Mouse (Mus musculus) forebrain, embryonic 11.5 days (tissue): ENCODE data around the gene Ctsz. TPM values are rescaled to one million over a fixed set of nuclear protein-coding genes. Genes with fewer than 3 reads are reported as not detected.

Experiments used
- ATAC-seq: fragments of 200-750 bp; cut with Nextera tagmentation; replicated peaks from 2 replicates; pipeline ENCODE4 v1.8.0; 2017; ENCODE audit warnings: moderate TSS enrichment; ENCODE audit not compliant: low FRiP score
- DNase-seq: peaks from one replicate; pipeline ENCODE4 v3.0.0-alpha.2; 2017; ENCODE audit warnings: low spot score
- H3K27ac ChIP-seq: fragments of 300-500 bp; sonication (generic); 2 replicates; pipeline ENCODE4 v1.5.1; 2014; ENCODE audit warnings: low read depth, low read length
- H3K27me3 ChIP-seq: fragments of 300-500 bp; sonication (generic); 2 replicates; pipeline ENCODE4 v1.6.1; 2014; ENCODE audit warnings: mild to moderate bottlenecking, low read length, mixed read lengths; ENCODE audit not compliant: control insufficient read depth, insufficient read depth
- H3K36me3 ChIP-seq: fragments of 300-500 bp; sonication (generic); 2 replicates; pipeline ENCODE4 v1.6.1; 2014; ENCODE audit warnings: mild to moderate bottlenecking, low read length, moderate library complexity, mixed read lengths; ENCODE audit not compliant: control insufficient read depth, insufficient read depth
- H3K4me1 ChIP-seq: fragments of 300-500 bp; sonication (generic); replicated peaks from 2 replicates; pipeline ENCODE4 v1.6.1; 2014; ENCODE audit warnings: low read length, mixed read lengths; ENCODE audit not compliant: control insufficient read depth, insufficient read depth
- H3K4me2 ChIP-seq: fragments of 300-500 bp; sonication (generic); 2 replicates; pipeline ENCODE4 v1.6.1; 2014; ENCODE audit warnings: low read depth, mild to moderate bottlenecking, low read length, moderate library complexity, mixed read lengths; ENCODE audit not compliant: severe bottlenecking
- H3K4me3 ChIP-seq: fragments of 300-500 bp; sonication (generic); 2 replicates; pipeline ENCODE4 v1.5.1; 2014; ENCODE audit warnings: low read depth, low read length
- H3K9ac ChIP-seq: fragments of 300-500 bp; sonication (generic); 2 replicates; pipeline ENCODE4 v1.6.1; 2014; ENCODE audit warnings: low read length
- H3K9me3 ChIP-seq: fragments of 300-500 bp; sonication (generic); 2 replicates; pipeline ENCODE4 v1.6.1; 2016; ENCODE audit warnings: low read length, mixed read lengths; ENCODE audit not compliant: control insufficient read depth
- WGBS: fragments of 180-500 bp; shearing (Covaris S2); extraction: QIAGEN DNeasy Blood & Tissue Kit; methylation state at CpG from one replicate; pipeline ENCODE4 v1.1.7; 2014; 5-methylcytosine and 5-hydroxymethylcytosine counted together
- polyA plus RNA-seq: library from polyadenylated mRNA; unstranded; fragments of >200 nt; fragmentation: Nextera tagmentation; extraction: Ambion mirVana; gene quantifications from 2 replicates; pipeline ENCODE4 v1.2.1, GENCODE M21; 2014

Ctsz gene
- polyA plus RNA-seq, 1 experiment from 2014 or later: 78.7 TPM

DNA sequence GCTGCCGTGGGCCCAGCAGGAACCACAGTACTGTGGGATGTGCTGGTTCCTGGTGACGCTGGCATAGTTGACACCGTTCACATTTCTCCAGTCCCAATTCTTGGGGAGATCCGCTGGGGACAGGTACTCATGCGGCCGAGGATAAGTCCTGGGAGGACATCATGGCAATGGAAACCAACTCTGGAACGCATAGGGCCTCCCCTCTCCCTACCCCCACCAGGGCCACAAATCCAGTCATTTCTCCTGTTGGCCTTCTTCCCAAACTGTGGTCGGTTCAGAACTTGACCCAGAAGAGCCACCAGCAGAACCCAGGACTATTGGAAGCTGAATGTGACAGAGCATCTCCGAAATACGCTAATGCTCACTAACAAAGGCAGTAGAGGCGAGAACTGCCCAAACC lies 658 bp downstream of the Ctsz start:
- no peaks in the 10 kb centered on the region for H3K9me3 ChIP-seq
- no peaks in the 10 kb centered on the region for H3K36me3 ChIP-seq
- no peaks in the 10 kb centered on the region for H3K27me3 ChIP-seq
- ATAC-seq: no peak; the same call in 1 of the 2 replicates
- peak overlapping the region; percentile 74 for H3K4me2 ChIP-seq
- H3K9ac ChIP-seq: peak overlapping the region; percentile 69
- DNase-seq: no peak
- H3K4me1 ChIP-seq: peaks cover 7% of the 10 kb centered on the region
- WGBS: 62% methylated on average over 11 of the region's 11 CpGs
- H3K4me3 ChIP-seq: peak overlapping the region; percentile 50
- H3K27ac ChIP-seq: no peak overlapping the region

DNA sequence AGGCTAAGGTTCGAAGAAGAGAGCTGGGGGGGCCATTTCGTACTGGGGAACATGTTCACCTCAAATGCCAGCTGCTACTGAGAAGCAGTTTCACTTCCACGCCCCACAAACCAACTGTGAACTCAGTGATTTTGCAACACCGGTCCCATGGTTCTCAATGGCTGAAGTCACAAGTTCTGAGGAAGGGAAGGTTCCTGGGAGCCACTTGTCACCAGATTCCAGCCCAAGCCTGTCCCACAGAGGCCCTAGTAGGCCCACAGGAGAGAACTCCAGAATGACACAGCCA lies 1.2 kb downstream of the Ctsz start:
- H3K27ac ChIP-seq: no peak overlapping the region
- no peaks in the 10 kb centered on the region for H3K36me3 ChIP-seq
- no peak overlapping the region for H3K4me2 ChIP-seq
- no peak overlapping the region for H3K9ac ChIP-seq
- H3K4me1 ChIP-seq: peaks cover 7% of the 10 kb centered on the region
- no peaks in the 10 kb centered on the region for H3K27me3 ChIP-seq
- DNase-seq (no peak), ATAC-seq (no peak)
- 99% methylated on average over 4 of the region's 4 CpGs for WGBS
- no peak overlapping the region for H3K4me3 ChIP-seq
- no peaks in the 10 kb centered on the region for H3K9me3 ChIP-seq

DNA sequence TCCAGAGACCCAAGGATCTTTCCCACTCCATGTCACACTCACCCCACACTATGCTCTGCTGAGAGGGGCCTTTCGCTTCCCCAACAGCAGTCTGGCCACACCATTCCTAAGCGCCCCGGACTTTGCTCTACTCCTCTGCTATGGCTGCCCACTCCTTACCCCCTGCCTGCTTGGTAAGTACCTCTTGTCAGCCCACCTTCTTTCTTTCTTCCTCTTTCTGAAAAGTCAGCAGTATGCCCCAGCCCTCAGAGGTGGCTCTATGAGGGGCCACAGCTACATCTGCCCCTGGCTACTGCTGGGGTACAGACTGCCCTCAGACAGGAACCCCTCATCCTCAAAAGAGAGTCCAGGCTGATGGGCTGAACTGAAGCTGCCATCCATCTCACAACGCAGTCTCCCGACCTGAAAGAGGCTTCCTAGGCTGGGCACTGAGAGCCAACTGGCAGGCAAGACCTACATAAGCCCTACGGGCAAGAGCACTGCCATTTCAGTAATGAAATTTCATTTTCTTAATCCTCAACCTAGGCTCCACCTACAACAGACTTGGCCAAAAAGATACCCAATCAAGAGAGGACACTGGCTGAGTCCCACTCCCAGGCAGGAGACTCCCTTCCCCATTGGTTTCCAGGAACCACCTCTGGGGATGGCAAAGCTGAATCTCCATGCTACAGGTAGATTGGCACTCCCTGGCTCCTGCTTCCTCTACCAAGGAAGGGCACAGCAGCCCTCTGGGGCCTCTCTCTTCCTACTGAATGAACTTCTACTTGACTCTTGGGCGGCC lies 1.7 kb downstream of the Ctsz start:
- peaks cover 7% of the 10 kb centered on the region for H3K4me1 ChIP-seq
- no peaks in the 10 kb centered on the region; the same call in 1 of the 2 replicates for H3K36me3 ChIP-seq
- no peak overlapping the region for H3K4me3 ChIP-seq
- no peak for ATAC-seq
- no peak overlapping the region for H3K9ac ChIP-seq
- WGBS: 94% methylated on average over 7 of the region's 7 CpGs
- no peak overlapping the region for H3K4me2 ChIP-seq
- H3K27ac ChIP-seq: no peak overlapping the region
- no peaks in the 10 kb centered on the region for H3K9me3 ChIP-seq
- H3K27me3 ChIP-seq: no peaks in the 10 kb centered on the region
- no peak for DNase-seq

DNA sequence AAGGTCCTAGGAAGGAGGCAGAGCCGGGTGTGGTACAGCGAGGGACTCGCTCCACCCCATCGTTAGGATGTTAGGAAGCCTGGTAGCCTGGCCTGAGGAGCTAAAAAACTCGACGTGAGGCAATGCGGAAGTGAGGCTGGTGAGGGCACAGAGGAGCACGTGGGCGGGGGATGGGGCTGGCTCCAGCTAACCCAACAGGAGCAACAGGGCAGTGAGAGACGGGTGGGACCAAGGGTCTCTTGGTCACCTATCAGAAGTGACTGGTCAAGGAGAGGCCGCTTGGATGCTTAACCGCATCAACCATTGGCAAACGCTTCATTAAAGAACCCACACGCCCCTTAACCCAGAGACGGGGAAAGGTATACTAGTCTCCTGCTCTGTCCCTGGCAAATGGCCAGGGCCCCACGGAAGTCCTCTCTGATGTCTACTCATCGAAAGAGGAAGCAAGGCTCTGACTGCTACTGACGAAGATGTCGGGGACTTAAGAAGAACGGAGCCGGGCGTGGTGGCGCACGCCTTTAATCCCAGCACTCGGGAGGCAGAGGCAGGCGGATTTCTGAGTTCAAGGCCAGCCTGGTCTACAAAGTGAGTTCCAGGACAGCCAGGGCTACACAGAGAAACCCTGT lies 2.6 kb downstream of the Ctsz start:
- H3K4me3 ChIP-seq: no peak overlapping the region
- H3K9ac ChIP-seq: no peak overlapping the region
- H3K27ac ChIP-seq: no peak overlapping the region
- DNase-seq (no peak), ATAC-seq (no peak)
- H3K9me3 ChIP-seq: no peaks in the 10 kb centered on the region
- WGBS: 90% methylated on average over 26 of the region's 26 CpGs
- H3K4me1 ChIP-seq: peaks cover 7% of the 10 kb centered on the region
- no peaks in the 10 kb centered on the region for H3K27me3 ChIP-seq
- H3K36me3 ChIP-seq: no peaks in the 10 kb centered on the region; the same call in 1 of the 2 replicates
- no peak overlapping the region for H3K4me2 ChIP-seq

DNA sequence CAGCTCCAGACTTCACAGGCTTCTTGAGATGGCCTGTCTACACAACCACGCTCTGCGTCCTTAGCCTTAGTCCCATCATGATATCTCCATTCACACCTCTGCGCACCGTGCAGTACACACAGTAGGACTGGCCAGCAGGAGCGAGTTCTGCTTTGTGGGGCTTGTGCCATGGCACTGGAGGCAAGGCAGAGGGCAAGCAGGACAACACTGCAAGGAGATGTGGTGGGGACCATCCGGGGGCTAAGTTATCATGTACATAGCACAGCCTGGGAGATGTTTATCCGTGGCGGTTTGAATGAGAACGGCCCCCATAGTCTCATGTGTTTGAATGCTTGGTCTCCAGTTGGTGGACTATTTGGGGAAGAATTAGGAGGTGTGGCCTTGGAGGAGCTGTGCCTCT lies 3.9 kb downstream of the Ctsz start:
- ATAC-seq (no peak), DNase-seq (no peak)
- no peaks in the 10 kb centered on the region for H3K9me3 ChIP-seq
- H3K4me2 ChIP-seq: no peak overlapping the region
- H3K27ac ChIP-seq: no peak overlapping the region
- no peak overlapping the region for H3K4me3 ChIP-seq
- no peak overlapping the region for H3K9ac ChIP-seq
- WGBS: 96% methylated on average over 9 of the region's 9 CpGs
- H3K4me1 ChIP-seq: peaks cover 7% of the 10 kb centered on the region
- H3K27me3 ChIP-seq: no peaks in the 10 kb centered on the region
- H3K36me3 ChIP-seq: no peaks in the 10 kb centered on the region; the same call in 1 of the 2 replicates

DNA sequence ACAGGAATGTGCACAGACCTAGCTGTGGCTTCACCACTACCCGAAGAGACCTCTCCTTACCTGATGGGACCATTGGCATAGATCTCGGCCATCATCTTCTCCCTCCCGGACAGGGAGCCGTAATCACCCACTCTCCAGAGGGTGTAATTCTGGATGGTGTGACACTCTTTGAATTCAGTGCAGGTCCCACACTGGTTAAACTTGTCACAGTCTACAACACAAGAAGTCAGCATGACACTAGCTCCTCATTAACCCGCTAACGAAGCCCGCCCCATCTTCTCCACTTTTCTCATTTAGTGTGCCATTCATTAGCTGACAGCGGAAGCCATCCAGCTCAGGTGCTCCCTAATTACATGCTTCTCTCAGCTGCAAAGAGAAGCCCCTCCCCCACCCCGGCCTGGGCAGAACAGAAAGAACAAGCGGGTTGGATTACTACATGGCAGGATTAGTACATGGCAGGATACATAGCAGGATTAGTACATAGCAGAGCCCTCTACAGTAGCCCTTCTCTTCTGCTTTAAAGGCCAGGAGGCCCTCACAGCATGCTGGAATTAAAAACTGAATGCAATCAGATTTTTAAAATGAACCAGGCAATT lies 9.7 kb downstream of the Ctsz start:
- peak; percentile 70 for ATAC-seq
- WGBS: 61% methylated on average over 10 of the region's 10 CpGs
- peaks cover 8% of the 10 kb centered on the region; the same call in 1 of the 2 replicates for H3K36me3 ChIP-seq
- H3K9me3 ChIP-seq: no peaks in the 10 kb centered on the region
- H3K27me3 ChIP-seq: no peaks in the 10 kb centered on the region
- H3K4me1 ChIP-seq: no peaks in the 10 kb centered on the region; the same call in 1 of the 2 replicates
- H3K9ac ChIP-seq: no peak overlapping the region
- no peak overlapping the region for H3K4me2 ChIP-seq
- peak; percentile 78 for DNase-seq
- no peak overlapping the region for H3K4me3 ChIP-seq
- H3K27ac ChIP-seq: no peak overlapping the region

DNA sequence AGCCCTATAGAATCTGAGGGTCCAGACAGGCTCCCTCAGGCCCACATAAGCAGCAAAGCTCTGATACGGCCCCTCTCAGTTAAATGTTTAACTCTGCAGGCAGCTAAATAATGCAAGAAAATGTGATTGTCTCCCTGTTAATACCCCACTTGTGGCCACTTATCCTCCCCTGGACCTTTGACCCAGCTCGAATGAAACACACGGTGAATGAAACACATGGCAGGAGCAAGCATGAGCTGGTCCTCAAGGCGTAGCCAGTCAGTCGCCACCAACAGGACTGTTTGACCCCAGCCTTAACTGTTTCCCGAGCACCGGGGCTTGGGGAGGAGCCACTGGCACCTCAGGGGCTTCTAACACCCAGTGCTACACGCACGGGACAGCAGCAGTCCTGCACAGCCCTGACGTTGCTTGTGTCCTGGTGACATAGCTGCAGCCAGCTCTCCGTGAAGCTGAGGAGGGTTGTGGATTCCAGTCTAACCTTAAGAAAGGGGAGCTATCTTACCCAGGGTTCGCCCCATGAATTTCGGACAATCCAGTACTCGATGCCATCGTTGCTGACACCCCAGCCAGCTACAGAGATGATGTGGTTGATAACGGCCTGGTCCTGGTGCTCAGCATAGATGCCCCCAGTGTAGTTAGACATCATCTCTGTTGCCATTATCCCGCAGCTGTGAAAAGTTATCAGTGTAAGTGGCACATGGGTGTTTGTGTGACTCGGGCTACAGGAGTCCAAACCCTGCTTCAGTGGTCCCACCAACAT lies 10.6 kb downstream of the Ctsz start:
- Histone ChIP-seq H3K4me3 (no peak overlapping the region), H3K9ac (no peak overlapping the region), H3K4me2 (no peak overlapping the region), H3K27ac (no peak overlapping the region), H3K9me3 (no peaks in the 10 kb centered on the region), H3K36me3 (peaks cover 8% of the 10 kb centered on the region; the same call in 1 of the 2 replicates), H3K4me1 (no peaks in the 10 kb centered on the region; the same call in 1 of the 2 replicates), H3K27me3 (no peaks in the 10 kb centered on the region)
- ATAC-seq (no peak), DNase-seq (peak; percentile 48)
- WGBS: 76% methylated on average over 18 of the region's 18 CpGs

DNA sequence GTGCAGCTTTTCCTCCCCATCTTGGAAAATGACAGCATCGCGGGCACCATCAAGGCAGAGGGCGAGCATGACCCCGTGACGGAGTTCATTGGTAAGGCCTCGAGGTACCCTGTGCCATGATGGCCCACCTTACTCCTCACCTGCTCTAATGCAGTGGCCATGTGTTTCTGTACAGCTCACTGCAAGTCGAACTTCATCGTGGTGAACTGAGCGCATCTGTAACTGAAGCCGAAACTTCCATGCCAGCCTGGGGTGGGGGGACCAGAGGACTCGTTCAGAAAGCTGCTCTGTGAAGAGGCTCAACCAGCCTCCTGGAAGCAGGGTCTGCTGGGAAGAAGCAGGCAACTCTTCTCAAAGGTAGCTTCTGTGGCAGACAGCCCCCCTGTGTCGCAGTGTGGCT lies 12.0 kb downstream of the Ctsz start:
- Histone ChIP-seq H3K4me3 (no peak overlapping the region), H3K27me3 (no peaks in the 10 kb centered on the region), H3K9ac (no peak overlapping the region), H3K27ac (no peak overlapping the region), H3K4me1 (no peaks in the 10 kb centered on the region), H3K36me3 (peaks cover 8% of the 10 kb centered on the region; the same call in 1 of the 2 replicates), H3K4me2 (no peak overlapping the region), H3K9me3 (no peaks in the 10 kb centered on the region)
- 92% methylated on average over 12 of the region's 12 CpGs for WGBS
- ATAC-seq (no peak), DNase-seq (peak; percentile 49)
